ENCODE assay signal across 24 mouse cellular contexts in the genomic region with DNA sequence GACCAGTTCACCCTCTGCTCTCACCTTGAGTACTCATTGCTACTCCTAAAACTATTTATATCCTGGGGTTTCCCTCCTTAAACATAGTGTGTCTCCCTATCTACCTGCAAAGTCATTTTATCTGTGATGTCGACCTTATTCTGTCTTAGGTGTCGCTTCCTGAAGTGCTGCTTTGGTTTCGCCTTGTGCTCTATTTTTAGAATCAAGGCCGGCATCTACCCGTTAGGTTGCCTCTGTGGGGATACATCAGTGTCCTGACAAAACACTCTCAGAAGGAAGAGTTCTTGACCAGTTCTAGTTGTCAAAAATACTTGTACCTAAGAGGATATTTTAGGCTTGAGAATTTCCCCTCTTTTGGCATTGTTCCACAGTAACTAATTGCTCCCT.
DNase-seq lines count a peak whose midpoint lies in the region; ATAC-seq and TF ChIP-seq lines count a peak whose summit lies in the region.
"Had no signal": no experiment of that assay in that cellular context is flagged by ENCODE, and none has a peak within 500 bp of the region (broad histone marks: within the 10 kb centered on the region; RNA-seq: fewer than 3 reads in every experiment).

No protein-coding gene starts in this region.

- peak; percentile 45 for DNase-seq in heart, adult 11 months
- DNase-seq in heart, adult 9 months (ENCODE audit: low spot score in 2 of 2): no peak
- DNase-seq in heart, postnatal 14 days: no peak
- DNase-seq in left cerebral cortex, adult 2 months (ENCODE audit: extremely low spot score in 1 of 2, low spot score in 2 of 2): no peak
- DNase-seq in left cerebral cortex, adult 8-10 months (ENCODE audit: low spot score in 2 of 2): no peak
- peak; percentile 31 for DNase-seq in heart, postnatal 0 days (ENCODE audit: low spot score)
- no peak for DNase-seq in spleen, adult 12 weeks (ENCODE audit: low spot score)
- DNase-seq: adrenal gland, postnatal 10 days; cerebellum, adult 8-10 months; cerebellum, postnatal 25 days; kidney, adult 9 months; kidney, postnatal 14 days; left cerebral cortex, postnatal 4 days; liver, postnatal 0 days; lung, postnatal 36 days had no signal

- H3K27ac ChIP-seq in heart, embryonic 13.5 days (replicated peaks): peak overlapping the region; percentile 67
- peak overlapping the region; percentile 54 for H3K27ac ChIP-seq in left cerebral cortex, adult 2 months
- H3K27ac ChIP-seq in heart, postnatal 0 days (ENCODE audit: low read depth): peak overlapping the region; percentile 52
- H3K27ac ChIP-seq: hindbrain, embryonic 14.5 days; liver, embryonic 12.5 days; stomach, postnatal 0 days had no signal

- H3K4me3 ChIP-seq in heart, embryonic 13.5 days: peak overlapping the region; percentile 1; the same call in 1 of the 2 replicates
- no peak overlapping the region for H3K4me3 ChIP-seq in left cerebral cortex, adult 2 months
- no peak overlapping the region for H3K4me3 ChIP-seq in heart, postnatal 0 days (ENCODE audit: low read depth, low read length)
- H3K4me3 ChIP-seq: liver, embryonic 12.5 days had no signal

- H3K36me3 ChIP-seq in heart, embryonic 13.5 days: peaks cover 41% of the 10 kb centered on the region
- peaks cover 28% of the 10 kb centered on the region; the same call in 1 of the 2 replicates for H3K36me3 ChIP-seq in heart, postnatal 0 days (replicated peaks; ENCODE audit: control insufficient read depth, insufficient read depth, low read length)

- H3K4me2 ChIP-seq in heart, embryonic 13.5 days: peak overlapping the region; percentile 53
- peak overlapping the region; percentile 41; the same call in 1 of the 2 replicates for H3K4me2 ChIP-seq in heart, postnatal 0 days (ENCODE audit: low read depth, low read length)
- H3K4me2 ChIP-seq: hindbrain, embryonic 14.5 days; liver, embryonic 12.5 days; midbrain, embryonic 11.5 days had no signal

- TF ChIP-seq CTCF in left cerebral cortex, adult 2 months (IDR thresholded peaks at IDR 0.05): no peak
- no peak for TF ChIP-seq CTCF in heart, postnatal 0 days (IDR thresholded peaks at IDR 0.05; ENCODE audit: low read depth)

- ATAC-seq in heart, embryonic 13.5 days (ENCODE audit: extremely low read depth, insufficient number of reproducible peaks, low FRiP score, low TSS enrichment): no peak
- no peak for ATAC-seq in heart, postnatal 0 days (ENCODE audit: insufficient read depth, low read depth)
- ATAC-seq: forebrain, embryonic 14.5 days; intestine, postnatal 0 days; liver, embryonic 12.5 days; liver, postnatal 0 days; midbrain, embryonic 16.5 days; Patski had no signal

- H3K9me3 ChIP-seq in heart, embryonic 13.5 days: no peaks in the 10 kb centered on the region
- H3K9me3 ChIP-seq in heart, postnatal 0 days (replicated peaks; ENCODE audit: control insufficient read depth, low read length): no peaks in the 10 kb centered on the region
- H3K9me3 ChIP-seq: liver, embryonic 12.5 days had no signal

- H3K27me3 ChIP-seq in heart, embryonic 13.5 days (replicated peaks): no peaks in the 10 kb centered on the region
- H3K27me3 ChIP-seq in heart, postnatal 0 days (ENCODE audit: control insufficient read depth, insufficient read depth, low read length): no peaks in the 10 kb centered on the region
- H3K27me3 ChIP-seq: liver, embryonic 12.5 days; Patski had no signal

- 39% methylated on average over 5 of the region's 5 CpGs for WGBS in heart, embryonic 13.5 days
- 21% methylated on average over 5 of the region's 5 CpGs for WGBS in heart, postnatal 0 days

- peak overlapping the region; percentile 42 for H3K9ac ChIP-seq in heart, embryonic 13.5 days
- no peak overlapping the region for H3K9ac ChIP-seq in heart, postnatal 0 days (replicated peaks; ENCODE audit: low read depth, low read length)
- H3K9ac ChIP-seq: hindbrain, embryonic 14.5 days; liver, embryonic 12.5 days; liver, postnatal 0 days had no signal

- peaks cover 35% of the 10 kb centered on the region for H3K4me1 ChIP-seq in heart, embryonic 13.5 days
- H3K4me1 ChIP-seq in heart, postnatal 0 days (ENCODE audit: control insufficient read depth, insufficient read depth): peaks cover 28% of the 10 kb centered on the region

- intact Hi-C loops in heart, postnatal 14 days (cut with DNase I): no loop called here
- intact Hi-C loops in left cerebral cortex, adult 2 months (cut with DNase I): no loop called here

- TF ChIP-seq EP300 in heart, postnatal 0 days (IDR thresholded peaks at IDR 0.05; ENCODE audit: low read depth): no peak

Comparison
In these comparisons a context has a peak if more than half of its experiments do, and no peak if none do; other contexts are left out.
1. DNase-seq: peak in heart, adult 11 months (single experiment) and heart, postnatal 0 days (single experiment); none in heart, adult 9 months (0 of 2), heart, postnatal 14 days (0 of 2), left cerebral cortex, adult 2 months (0 of 2), left cerebral cortex, adult 8-10 months (0 of 2) and spleen, adult 12 weeks (single experiment).
2. Peak in every context shown above with its lines, with median percentiles within 50 percentile points of each other: H3K27ac ChIP-seq.